Mouse (Mus musculus) kidney, embryonic 14.5 days (tissue): ENCODE data around the gene Hs1bp3. TPM values are rescaled to one million over a fixed set of nuclear protein-coding genes. Genes with fewer than 3 reads are reported as not detected.

Experiments used
- ATAC-seq: fragments of 200-750 bp; cut with Nextera tagmentation; 2 replicates; pipeline ENCODE4 v1.8.0; 2017; ENCODE audit warnings: moderate number of reproducible peaks, mild to moderate bottlenecking, moderate TSS enrichment, moderate library complexity; ENCODE audit not compliant: low FRiP score, low TSS enrichment
- H3K27ac ChIP-seq: fragments of 300-500 bp; sonication (generic); 2 replicates; pipeline ENCODE4 v1.5.1; 2014; ENCODE audit warnings: low read depth, mild to moderate bottlenecking, low read length, moderate library complexity, mixed read lengths
- H3K27me3 ChIP-seq: fragments of 300-500 bp; sonication (generic); 2 replicates; pipeline ENCODE4 v1.6.1; 2014; ENCODE audit warnings: mild to moderate bottlenecking, low read length; ENCODE audit not compliant: control insufficient read depth, insufficient read depth
- H3K36me3 ChIP-seq: fragments of 300-500 bp; sonication (generic); 2 replicates; pipeline ENCODE4 v1.6.1; 2014; ENCODE audit warnings: low read length, mixed read lengths; ENCODE audit not compliant: control insufficient read depth, insufficient read depth
- H3K4me1 ChIP-seq: fragments of 300-500 bp; sonication (generic); 2 replicates; pipeline ENCODE4 v1.6.1; 2014; ENCODE audit warnings: low read length, mixed read lengths; ENCODE audit not compliant: control insufficient read depth, insufficient read depth
- H3K4me2 ChIP-seq: fragments of 300-500 bp; sonication (generic); replicated peaks from 2 replicates; pipeline ENCODE4 v1.6.1; 2014; ENCODE audit warnings: low read depth, mild to moderate bottlenecking, low read length
- H3K4me3 ChIP-seq: fragments of 300-500 bp; sonication (generic); 2 replicates; pipeline ENCODE4 v1.5.1; 2014; ENCODE audit warnings: mild to moderate bottlenecking, low read length
- H3K9ac ChIP-seq: fragments of 300-500 bp; sonication (generic); 2 replicates; pipeline ENCODE4 v1.6.1; 2014; ENCODE audit warnings: low read depth, mild to moderate bottlenecking, low read length, moderate library complexity
- H3K9me3 ChIP-seq: fragments of 300-500 bp; sonication (generic); 2 replicates; pipeline ENCODE4 v1.6.1; 2016; ENCODE audit warnings: low read length; ENCODE audit not compliant: control insufficient read depth
- WGBS: fragments of 180-500 bp; shearing (Covaris S2); extraction: QIAGEN DNeasy Blood & Tissue Kit; methylation state at CpG from one replicate; pipeline ENCODE4 v1.1.7; 2014; 5-methylcytosine and 5-hydroxymethylcytosine counted together
- polyA plus RNA-seq: library from polyadenylated mRNA; unstranded; fragments of >200 nt; fragmentation: Nextera tagmentation; extraction: Ambion mirVana; gene quantifications from 2 replicates; pipeline ENCODE4 v1.2.1, GENCODE M21; 2014

The Hs1bp3 gene
- polyA plus RNA-seq, 1 experiment from 2014 or later, result 11.6 TPM

DNA sequence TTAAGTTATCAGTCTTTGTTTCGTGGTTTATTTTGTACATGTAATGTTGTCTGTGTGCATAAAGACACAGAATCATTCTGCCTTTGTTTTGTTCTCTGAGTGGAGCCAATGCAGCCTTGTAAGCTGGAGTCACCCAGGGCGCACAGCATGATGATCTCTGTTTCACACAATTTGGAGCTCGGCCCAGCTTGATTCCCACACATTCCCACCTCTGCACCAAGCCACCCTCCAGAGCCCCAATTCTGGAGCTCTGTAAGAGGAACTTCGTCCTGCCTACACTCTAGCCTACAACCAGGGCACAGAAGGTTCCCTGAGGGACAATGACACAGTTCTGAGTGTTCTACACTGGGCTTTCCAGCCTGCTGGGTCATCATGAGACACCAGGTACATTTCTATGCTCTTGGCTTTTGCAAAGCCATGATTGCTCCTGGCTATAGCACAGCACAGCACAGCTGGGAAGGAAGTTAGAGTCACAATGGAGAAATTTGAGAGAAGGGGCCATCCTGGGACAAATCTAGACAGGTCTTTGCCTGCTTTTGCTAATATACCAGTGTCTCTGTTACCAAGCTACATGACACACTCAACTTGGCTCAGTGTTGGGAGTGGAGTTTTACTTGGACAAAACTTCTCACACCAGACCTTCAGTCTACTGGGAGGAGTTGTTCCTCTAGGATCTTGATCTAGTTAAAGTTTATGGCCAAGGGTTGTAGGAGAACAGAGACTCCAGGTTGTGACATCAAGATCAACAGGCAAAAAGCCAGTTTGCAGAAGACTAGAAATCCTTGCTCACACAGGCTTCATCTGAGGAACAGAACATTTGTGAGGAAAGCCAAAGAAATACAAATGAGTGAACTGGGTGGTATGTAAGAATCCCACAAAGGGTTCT lies 75.5 kb downstream of the Hs1bp3 start:
- Histone ChIP-seq H3K27me3 (no peaks in the 10 kb centered on the region), H3K4me2 (no peak overlapping the region), H3K27ac (no peak overlapping the region), H3K9ac (no peak overlapping the region), H3K4me3 (no peak overlapping the region), H3K9me3 (no peaks in the 10 kb centered on the region), H3K36me3 (no peaks in the 10 kb centered on the region), H3K4me1 (peaks cover 7% of the 10 kb centered on the region; the same call in 1 of the 2 replicates)
- ATAC-seq, result no peak
- WGBS, result 88% methylated on average over 4 of the region's 4 CpGs

GRCm38 (mm10) chr12:8393226-8393625 lies 80.0 kb downstream of the Hs1bp3 start:
- no peak for ATAC-seq
- H3K9me3 ChIP-seq, result no peaks in the 10 kb centered on the region
- H3K36me3 ChIP-seq, result no peaks in the 10 kb centered on the region
- no peak overlapping the region for H3K27ac ChIP-seq
- H3K9ac ChIP-seq, result no peak overlapping the region
- no peak overlapping the region for H3K4me3 ChIP-seq
- WGBS, result 91% methylated on average over 5 of the region's 5 CpGs
- peaks cover 4% of the 10 kb centered on the region; the same call in 1 of the 2 replicates for H3K4me1 ChIP-seq
- no peaks in the 10 kb centered on the region for H3K27me3 ChIP-seq
- H3K4me2 ChIP-seq, result no peak overlapping the region

Other genes starting within 250 kb of the Hs1bp3 start
- gene Ldah, start 105.3 kb upstream of the Hs1bp3 start, polyA plus RNA-seq, result 56.3 and 66.1 TPM in 2 replicates
- gene Gdf7, start 11.5 kb upstream of the Hs1bp3 start, polyA plus RNA-seq, result 0.99 and 1.3 TPM in 2 replicates
- 38.3 and 43.6 TPM in 2 replicates for gene Rhob, start 186.6 kb downstream of the Hs1bp3 start, polyA plus RNA-seq